Mouse (Mus musculus): Measurements from ENCODE around the gene Cyth3. TPM values are rescaled to one million over a fixed set of nuclear protein-coding genes. Genes with fewer than 3 reads are reported as not detected.

The Cyth3 gene
- total RNA-seq, 4 experiments from 2014 or later, result 23.1 to 33.1 (median 27.4) TPM

DNA sequence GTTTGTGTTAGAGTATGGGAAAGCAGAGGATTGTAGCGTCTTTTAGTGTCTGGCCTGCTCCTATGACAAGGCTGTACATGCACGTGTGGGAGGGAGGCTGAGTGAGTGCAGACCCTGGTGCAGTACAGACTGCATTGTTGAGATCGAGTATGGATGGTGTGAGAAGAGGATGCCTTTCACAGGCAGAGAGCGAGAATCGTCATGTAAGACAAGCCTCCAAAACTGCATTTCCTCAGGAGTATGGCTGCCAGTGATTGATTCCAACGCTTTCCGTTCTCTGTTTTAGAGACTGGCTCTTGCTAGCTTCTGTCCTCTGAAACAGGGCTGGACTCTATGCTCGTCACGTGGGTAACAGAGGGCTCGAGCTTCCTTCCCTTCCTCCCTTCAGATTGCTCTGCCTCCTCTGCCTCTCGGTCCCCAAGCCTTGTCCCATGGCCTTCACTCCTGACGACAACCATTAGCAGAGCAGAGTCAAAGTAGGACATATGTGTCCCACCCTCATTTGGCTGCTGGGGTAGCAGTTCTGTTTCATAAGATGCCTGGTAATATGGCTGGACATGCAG, 12.4 kb downstream of the Cyth3 start:
- peak; percentile 70 for DNase-seq (ENCODE audit: low spot score)

DNA sequence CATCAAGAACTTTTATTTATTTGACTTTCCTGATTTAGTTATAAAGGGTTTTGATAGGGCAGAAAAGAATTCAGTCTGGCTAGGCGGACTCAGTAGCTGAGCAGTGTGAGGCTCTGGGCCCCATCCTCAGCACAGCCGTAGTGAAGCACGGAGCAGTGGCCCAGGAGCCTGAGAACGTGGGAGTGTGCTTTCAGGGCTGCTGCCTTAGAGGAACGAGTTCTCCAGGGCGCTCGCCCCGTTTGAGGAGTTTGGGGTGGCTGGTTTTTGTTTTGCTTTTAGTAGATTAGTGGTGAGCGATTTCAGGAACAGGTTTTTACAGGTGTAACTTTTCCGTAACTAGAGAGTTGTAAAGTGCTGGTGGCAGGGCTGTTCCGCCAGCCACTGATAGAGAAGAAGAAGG, 13.1 kb downstream of the Cyth3 start:
- no peak for DNase-seq (ENCODE audit: low spot score)

DNA sequence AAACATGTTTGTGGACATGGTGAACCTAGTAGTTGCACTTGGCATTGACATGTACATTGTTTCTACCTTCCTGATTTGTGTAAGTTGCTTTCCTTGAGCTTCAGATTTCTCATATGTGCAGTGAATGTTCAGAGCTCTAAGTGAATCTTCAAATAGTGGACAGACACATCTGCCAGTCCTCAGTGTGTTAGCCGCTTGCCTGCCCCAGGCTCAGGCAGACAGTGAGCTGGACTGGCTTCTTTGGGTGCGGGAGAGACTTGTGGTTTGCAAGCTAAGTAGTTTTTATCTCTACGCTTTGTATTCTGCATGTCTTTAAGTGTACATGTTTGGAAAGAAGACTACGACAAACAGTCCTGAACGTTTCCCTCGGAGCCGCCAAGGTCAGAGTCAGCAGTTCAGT, 13.9 kb downstream of the Cyth3 start:
- DNase-seq (ENCODE audit: low spot score), result no peak

DNA sequence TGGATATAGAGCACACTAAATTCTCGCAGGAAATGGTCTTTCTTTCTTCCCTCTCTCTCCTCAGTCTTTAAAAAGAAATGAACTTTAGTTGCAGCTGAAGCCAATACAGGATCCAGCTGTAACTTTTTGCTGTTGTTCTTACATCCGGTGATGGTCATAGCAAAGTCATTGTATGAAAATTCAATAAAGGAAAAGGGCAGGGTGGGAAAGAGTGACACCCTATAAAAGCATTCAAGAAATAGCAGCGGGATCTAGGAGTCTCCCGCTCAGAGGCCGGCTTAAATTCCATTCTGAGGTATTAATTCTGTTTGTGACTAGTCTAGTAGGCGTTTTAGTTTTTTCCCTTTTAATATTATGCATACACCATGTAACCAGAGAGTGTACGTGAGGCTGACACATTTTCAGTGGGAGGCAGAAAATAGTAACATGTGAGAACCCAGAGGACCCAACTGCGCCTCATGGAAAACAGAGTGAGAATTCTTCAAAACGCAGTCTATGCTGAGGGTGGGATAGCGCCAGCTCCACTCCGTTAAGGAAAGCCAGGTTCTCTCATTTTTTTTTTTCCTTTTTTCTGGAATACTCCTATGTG, 15.7 kb downstream of the Cyth3 start:
- DNase-seq (ENCODE audit: low spot score), result peak; percentile 40

DNA sequence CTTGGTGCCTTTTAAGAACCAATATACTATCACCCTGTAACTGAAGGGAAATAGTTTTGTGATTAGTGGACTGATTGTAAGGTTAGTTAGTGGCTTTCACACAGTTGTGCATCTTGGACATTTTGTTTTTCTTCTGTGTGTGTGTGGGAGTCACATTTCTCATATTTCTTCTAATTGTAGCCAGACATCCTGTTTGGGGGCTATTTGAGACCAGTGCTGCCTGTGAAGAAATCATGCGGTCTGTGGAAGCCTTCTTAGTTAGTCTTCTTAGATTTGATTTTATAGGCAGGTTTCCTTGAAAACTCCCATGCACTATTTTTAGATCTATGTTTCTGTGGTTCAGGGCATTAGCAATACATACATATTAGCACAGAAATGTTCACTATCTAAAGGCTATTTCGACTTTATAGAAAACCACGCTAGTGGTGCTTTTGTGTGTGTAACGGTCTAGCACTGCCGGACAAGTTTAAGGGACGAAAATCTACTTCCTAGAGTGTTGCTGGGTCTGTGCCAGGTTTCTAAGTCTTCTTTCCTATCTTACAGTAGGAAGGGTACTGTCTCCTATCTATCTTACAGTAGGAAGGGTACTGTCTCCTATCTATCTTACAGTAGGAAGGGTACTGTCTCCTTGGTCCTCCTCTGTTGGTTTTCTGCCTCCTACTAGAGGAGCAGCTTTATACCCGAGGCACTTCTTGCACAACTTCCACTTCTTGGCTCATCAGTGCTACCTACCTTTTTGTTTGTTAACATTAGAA, 16.4 kb downstream of the Cyth3 start:
- no peak for DNase-seq (ENCODE audit: low spot score)

DNA sequence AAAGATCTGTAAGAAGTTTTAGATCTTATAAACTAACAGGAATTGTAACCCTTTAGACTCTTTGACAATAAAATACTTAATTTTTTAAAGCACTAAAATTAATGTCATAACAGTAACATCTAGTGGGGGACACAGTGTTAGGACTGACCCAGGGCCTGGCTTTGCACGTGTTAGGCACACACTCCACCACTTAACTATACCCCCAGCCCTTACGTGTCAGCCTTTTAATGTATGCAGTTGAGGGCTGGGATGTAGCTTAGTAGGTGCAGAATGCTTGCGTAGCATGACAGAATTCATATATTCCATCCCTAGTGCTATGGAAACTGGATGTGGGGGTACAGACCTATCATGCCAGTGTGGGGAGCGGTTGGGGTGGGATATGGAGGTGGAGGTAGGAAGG, 17.1 kb downstream of the Cyth3 start:
- DNase-seq (ENCODE audit: low spot score), result no peak

DNA sequence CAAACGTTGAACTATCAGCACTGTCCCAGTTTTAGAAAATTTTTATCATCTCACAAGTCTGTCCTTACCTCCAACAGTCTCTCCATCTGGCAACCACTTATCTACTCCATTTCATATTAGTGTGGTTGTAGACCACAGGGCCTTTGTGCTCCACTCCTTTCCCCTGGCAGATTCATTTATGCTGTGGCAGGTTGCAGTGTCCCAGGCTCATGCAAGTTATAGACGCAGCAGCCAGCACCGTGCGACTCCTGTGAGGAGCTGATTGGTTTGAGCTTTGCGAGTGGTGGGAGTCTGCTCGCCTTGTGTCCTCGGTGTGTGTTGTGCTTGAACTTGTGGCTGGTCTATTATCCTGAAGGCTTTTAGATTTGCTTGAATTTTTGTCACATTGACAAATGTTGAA, 17.6 kb downstream of the Cyth3 start:
- no peak for DNase-seq (ENCODE audit: low spot score)

DNA sequence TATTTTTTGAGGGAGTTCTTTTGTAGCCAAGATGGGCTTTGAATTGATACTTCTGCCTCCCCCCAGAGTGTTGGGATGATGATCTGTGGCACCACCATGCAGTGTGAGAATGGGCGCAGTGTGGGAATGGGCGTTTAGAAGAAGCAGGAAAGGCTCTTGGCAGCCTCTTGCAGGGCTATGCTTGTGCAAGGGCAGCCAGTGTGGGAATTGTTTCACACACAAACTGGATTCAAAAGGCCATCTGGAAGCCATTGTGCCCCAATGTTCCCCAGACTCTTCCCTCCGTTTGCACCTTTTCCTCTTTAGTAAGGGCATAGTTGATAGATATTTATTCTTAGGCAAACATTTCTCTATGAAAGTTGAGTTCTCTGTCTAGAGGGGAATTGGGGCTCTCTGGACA, 19.3 kb downstream of the Cyth3 start:
- no peak for DNase-seq (ENCODE audit: low spot score)

DNA sequence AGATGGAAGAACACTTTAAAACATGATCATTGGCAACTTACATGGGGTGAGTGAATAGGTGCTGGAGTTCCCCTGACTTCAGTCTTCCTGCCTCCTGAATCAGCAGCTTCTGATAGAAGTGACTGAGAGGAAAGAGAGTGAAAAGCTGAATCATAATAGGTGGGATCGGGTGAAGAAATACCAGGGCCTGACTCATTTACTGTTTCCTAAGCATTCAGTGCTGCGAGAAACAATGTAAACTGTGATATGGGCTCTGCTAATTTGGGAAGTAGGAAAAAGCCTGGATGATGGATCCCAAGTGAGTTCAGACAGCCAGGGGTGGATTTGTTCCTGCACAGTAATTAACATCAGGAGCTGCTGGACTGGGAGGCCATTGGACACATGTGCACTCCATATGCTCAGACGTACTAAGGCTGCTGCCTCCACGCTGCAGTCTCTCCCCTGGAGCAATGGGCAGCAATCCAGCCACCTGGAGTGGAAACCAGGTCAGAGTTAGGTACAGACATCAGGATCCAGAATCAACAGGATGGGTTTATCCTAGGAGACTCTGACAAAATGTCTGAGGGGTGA, 20.1 kb downstream of the Cyth3 start:
- no peak for DNase-seq (ENCODE audit: low spot score)

DNA sequence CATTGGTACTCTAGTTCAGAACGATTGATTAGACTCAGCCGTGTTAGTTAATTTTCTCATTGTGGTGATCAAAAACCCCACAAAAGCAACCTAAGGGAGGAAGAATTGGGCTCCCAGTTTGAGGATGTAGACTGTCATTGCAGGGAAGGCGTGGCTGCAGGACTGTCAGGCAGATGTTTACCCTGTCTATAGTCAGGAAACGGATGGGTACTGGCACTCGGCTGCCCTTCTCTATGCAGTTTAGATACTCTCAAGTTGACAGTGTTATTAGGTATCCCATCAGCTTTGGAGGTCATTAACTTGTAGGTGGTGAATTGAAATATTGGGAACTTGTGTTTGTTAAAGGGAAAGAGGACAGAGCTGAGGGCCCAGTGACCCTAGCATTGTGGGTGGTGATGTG, 23.7 kb downstream of the Cyth3 start:
- no peak for DNase-seq (ENCODE audit: low spot score)

DNA sequence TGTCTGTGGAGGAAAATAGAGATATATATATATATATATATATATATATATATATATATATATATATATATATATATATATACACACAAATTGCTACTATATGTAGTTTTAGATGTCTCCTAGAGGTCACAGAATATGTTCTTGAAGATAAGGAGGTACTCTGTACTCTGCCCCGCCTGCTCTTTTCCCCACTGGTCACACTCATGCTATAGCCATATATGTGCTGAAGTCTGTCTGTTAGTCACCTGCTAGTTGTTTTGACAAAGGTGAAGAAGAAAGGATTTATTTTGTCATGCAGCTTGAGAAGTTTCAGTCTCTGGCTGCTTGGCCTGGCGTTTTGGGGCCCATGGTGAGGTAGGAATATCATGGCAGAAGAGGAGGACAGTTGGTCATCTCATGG, 25.2 kb downstream of the Cyth3 start:
- DNase-seq (ENCODE audit: low spot score), result no peak

DNA sequence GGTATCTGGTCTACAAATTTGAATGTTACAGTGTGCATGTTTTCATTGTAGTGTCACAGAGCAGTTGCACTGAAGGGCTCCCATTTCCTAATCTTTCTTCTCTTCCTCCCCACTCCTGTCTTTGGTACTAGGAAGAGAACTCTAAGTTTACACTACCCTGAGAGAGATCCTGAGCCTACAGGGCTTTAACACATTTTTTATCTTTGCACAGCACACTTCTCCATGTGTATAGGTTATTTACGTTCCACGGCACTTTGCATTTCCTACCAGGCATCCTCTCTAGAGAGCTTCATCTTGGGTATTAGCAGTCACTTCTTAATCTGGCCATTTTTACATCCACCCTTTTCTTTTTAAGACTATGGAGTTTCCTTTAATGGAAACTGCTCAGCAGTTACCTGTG, 25.8 kb downstream of the Cyth3 start:
- DNase-seq (ENCODE audit: low spot score), result no peak

DNA sequence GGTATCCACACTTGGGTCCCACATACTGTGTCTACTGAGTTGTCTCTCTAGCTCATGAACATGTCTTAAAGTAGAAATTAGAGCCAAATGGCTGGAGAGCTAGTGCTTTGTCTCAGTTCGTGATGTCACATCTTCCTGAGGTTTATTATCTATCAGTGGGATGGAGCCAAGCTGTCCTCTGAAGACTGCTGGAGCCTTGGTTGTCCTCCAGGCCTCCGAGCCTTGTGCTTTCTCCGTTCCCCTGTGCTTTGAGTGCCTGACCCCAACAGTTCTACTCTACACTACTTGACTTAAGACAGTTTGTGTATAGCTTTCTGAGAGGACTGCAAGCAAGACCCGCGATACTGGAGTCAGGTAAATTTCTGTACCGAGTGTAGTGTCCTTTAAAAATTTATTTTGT, 26.9 kb downstream of the Cyth3 start:
- no peak for DNase-seq (ENCODE audit: low spot score)

DNA sequence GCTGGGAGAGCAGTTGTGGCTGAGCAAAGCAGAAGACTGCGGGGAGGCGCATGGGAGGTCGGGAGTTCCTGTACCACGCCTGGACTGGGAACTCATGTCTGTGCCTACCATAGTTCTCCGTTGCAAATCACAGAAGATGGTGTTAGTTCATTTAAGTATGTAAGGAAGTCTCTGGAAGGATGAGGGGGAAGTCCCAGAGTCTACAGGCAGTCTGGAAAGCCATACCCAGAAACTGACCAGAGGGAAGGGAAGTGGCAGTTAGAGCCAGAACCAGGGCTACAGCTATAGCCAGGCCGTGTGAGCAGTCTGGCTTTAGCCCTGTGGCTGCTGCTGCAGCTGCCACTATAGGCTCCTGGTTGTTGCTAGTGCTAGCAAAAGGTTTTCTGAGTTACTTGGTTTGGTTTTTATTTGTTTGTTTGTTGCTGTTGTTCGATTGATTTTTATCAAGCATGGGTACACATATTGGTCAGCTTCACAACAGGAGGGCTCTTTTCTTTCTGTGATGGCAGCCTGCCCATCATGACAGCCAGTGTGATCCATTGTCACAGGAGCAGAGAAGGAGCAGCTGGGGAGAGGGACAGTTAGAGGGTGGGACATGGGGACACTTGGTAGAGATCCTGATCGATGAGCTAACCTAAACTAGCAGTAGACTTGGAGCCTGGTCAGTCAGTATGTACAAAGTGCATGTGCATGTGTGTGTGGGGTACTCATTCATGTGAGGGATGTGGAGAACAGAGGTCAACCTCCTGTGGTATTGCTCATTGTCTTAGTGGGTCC, 29.8 kb downstream of the Cyth3 start:
- DNase-seq (ENCODE audit: low spot score), result no peak

DNA sequence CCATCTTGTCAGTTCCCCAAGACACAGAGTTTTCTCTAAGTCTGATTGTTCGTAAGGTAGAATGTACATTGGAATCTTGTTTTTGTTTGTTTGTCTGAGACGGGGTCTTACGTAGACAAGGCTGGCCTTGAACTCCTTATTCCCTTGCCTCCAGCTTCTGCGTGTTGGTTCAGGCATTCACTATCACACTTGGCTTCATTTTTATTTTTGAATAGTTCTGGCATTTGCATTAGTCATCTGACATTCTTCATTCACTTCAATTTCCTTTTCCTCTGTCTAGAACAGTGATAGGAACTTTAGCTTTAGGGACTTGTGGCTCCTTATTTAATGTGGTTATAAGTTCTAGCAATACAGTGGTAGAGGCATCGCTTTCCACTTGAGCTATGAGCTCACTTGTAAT, 31.2 kb downstream of the Cyth3 start:
- DNase-seq (ENCODE audit: low spot score), result no peak

DNA sequence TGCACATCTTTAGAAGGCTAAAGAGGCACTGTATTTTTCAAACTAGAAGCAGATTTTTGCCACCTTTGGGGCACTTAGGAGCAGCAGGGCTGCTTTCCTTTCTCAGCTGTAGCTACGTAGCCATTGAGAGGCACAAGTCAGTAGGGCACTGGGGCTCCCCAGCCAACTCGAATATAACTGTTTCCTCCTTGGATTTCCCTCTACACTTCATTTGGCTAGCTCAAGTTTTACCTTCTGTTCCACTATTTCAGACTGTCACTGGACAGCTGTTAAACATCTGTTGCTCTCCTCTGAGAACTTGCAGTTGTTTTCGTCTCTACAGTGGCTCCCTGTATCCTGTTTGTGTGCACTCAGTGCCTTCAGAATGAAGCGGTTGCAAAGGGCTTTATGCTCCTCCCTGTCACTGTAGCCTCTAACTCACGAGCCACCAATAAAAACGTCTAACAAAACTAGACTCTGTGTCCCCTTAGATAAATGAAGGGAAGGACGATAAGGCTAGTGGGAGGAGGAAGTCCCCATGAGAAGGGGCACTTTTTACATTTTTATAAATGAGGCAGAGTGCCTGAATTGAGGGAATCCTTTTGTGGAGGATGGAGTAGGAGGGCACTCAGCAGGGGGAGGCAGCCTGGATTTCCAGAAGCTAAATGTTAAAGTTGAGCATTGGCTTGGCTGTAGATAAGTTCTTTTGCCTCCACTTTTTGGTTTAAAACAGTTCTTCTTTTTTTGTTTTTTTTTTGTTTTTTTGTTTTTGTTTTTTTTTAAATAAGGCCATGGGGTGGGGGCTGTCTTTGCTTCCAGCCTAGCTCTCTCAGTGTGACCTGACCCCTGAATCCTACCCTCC, 32.6 kb downstream of the Cyth3 start:
- DNase-seq (ENCODE audit: low spot score), result peak; percentile 69

DNA sequence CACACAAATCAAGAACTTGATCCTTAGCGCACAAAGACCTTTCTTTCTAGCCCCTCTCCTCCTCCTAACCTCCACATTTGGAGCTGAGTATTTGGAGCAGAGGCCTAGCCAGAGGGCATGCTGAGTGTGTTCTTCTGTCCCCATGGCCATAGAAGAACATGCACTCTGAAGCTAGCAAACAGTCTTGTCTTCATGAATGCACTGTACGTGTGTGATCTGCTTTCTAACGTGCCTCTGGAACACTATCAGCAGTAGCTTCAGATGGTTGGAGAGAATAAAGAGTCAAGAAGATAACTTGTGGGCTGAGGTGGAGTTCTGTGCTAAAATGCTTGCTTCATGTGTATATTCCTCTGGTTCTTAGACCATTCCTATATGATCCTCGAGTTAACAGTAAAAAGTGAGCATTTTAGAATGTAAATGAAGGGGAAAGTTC, 33.3 kb downstream of the Cyth3 start:
- DNase-seq (ENCODE audit: low spot score), result no peak

DNA sequence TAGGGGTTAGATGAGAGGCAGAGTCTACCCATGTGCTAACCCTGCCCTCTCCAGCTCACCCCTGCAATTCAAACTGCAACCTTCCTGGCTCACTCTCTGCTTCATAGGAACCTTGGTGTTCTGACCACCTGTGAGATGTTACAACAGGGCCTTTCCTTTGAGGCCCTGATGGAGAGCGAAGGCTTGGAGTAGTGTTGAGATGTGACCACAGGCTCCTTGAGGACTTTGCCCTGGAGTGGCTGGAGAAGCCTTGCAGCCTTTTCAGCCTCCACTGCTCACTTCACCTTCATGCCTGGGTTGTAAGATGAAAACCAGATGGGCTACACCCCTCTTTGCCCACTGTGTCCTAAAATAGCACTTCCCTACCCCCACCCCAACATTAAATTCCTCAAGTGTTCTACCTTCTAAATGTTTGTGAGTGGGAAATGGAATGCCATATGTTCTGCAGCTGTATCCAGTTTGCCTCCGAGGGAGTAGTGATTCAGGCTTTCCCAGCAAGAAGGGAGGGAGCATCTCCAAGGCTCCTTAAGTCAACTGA, 34.5 kb downstream of the Cyth3 start:
- DNase-seq (ENCODE audit: low spot score), result no peak

DNA sequence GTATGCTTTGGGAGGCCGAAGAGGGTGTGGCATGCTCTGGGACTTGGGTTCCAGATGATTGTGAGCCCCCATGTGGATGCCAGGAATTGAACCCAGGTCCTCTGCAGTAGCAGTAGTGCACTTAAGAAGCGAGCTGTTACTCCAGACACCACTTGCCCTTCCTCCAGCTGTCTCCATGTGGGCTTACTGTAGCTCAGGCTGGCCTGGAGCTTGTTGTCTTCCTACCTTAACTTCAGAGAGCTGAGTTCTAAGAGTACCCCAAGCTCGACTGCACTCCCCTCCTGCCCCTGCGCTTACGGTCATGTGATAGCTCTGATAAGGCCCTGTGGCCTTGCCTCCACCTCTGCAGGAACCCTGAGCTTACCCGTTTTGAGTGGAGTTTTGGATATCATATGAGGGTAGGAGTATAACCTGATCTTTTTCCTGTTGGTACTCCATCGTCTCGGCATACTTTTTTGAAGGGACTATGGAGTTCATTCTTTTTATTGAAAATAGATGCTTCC, 36.8 kb downstream of the Cyth3 start:
- DNase-seq (ENCODE audit: low spot score), result no peak

DNA sequence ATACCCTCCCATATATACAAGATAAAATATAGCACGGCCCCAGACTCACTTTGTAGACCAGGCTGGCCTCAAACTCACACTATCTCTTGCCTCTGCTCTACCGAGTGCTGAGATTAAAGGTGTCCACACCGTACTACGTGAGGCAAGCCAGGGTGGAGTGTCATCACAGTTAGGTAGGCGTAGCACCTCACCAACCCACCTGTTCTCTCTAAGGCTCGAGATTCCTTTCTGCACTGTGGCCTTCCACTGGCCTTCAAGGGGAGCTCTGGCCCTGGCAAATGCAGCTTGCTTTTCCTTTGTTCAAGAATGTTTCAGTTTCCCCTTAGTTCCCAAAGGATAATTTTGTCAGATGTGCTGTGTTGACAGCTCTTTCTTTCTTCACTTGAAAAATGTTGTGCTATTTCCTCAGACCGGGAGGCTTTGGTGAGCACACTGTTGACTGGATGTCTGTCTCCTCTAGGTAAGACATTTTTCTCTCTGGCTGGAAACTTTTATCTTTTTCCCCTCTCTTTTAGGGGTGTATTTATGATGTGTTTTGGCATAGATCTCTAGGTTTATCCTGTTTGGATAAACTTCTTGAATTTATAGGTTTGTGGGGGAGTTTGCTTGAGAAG, 40.9 kb downstream of the Cyth3 start:
- DNase-seq (ENCODE audit: low spot score), result no peak

All from heart, adult 8-10 months (tissue).